Mouse (Mus musculus) intestine, embryonic 14.5 days (tissue): Measurements from ENCODE around the gene Ggt7. TPM values are rescaled to one million over a fixed set of nuclear protein-coding genes. Genes with fewer than 3 reads are reported as not detected.
"Not testable (repeated sequence)": the region's sequence is repeated elsewhere in the genome, so short reads cannot be mapped to it uniquely, and the experiment has no call there.

Source experiments
- ATAC-seq: fragments of 200-750 bp; cut with Nextera tagmentation; replicated peaks from 2 replicates; pipeline ENCODE4 v1.8.0; 2017; ENCODE audit warnings: low read depth, moderate number of reproducible peaks, moderate TSS enrichment, moderate library complexity; ENCODE audit not compliant: low FRiP score, low TSS enrichment
- DNase-seq: peaks from one replicate; pipeline ENCODE4 v3.0.0-alpha.2; 2018; ENCODE audit warnings: low spot score
- H3K27ac ChIP-seq: fragments of 300-500 bp; sonication (generic); 2 replicates; pipeline ENCODE4 v1.5.1; 2014; ENCODE audit warnings: low read depth, mild to moderate bottlenecking, control low read depth
- H3K27me3 ChIP-seq: fragments of 300-500 bp; sonication (generic); replicated peaks from 2 replicates; pipeline ENCODE4 v1.6.1; 2014; ENCODE audit warnings: low read length, control low read depth; ENCODE audit not compliant: control insufficient read depth, insufficient read depth
- H3K36me3 ChIP-seq: fragments of 300-500 bp; sonication (generic); 2 replicates; pipeline ENCODE4 v1.6.1; 2014; ENCODE audit warnings: low read length, control low read depth; ENCODE audit not compliant: control insufficient read depth, insufficient read depth
- H3K4me1 ChIP-seq: fragments of 300-500 bp; sonication (generic); replicated peaks from 2 replicates; pipeline ENCODE4 v1.6.1; 2014; ENCODE audit warnings: low read length, control low read depth, mixed read lengths; ENCODE audit not compliant: control insufficient read depth, insufficient read depth
- H3K4me2 ChIP-seq: fragments of 300-500 bp; sonication (generic); 2 replicates; pipeline ENCODE4 v1.6.1; 2014; ENCODE audit warnings: low read length
- H3K4me3 ChIP-seq: fragments of 300-500 bp; sonication (generic); 2 replicates; pipeline ENCODE4 v1.5.1; 2014; ENCODE audit warnings: low read depth, low read length, control low read depth, mixed read lengths
- H3K9ac ChIP-seq: fragments of 300-500 bp; sonication (generic); 2 replicates; pipeline ENCODE4 v1.6.1; 2014; ENCODE audit warnings: mild to moderate bottlenecking, low read length
- H3K9me3 ChIP-seq: fragments of 300-500 bp; sonication (generic); 2 replicates; pipeline ENCODE4 v1.6.1; 2016; ENCODE audit warnings: low read length, control low read depth; ENCODE audit not compliant: control insufficient read depth
- WGBS: fragments of 180-500 bp; shearing (Covaris S2); extraction: QIAGEN DNeasy Blood & Tissue Kit; methylation state at CpG from one replicate; pipeline ENCODE4 v1.1.7; 2014; 5-methylcytosine and 5-hydroxymethylcytosine counted together
- polyA plus RNA-seq: library from polyadenylated mRNA; unstranded; fragments of >200 nt; fragmentation: Nextera tagmentation; extraction: Ambion mirVana; gene quantifications from 2 replicates; pipeline ENCODE4 v1.2.1, GENCODE M21; 2014

The Ggt7 gene
- polyA plus RNA-seq, 1 experiment from 2014 or later: 3.6 TPM

- H3K27ac ChIP-seq: no peak overlapping the region
- WGBS: 67% methylated on average over 6 of the region's 6 CpGs
- no peak for DNase-seq
- no peaks in the 10 kb centered on the region for H3K4me1 ChIP-seq
- no peaks in the 10 kb centered on the region for H3K36me3 ChIP-seq
- no peak overlapping the region for H3K4me2 ChIP-seq
- ATAC-seq: no peak
- H3K4me3 ChIP-seq: no peak overlapping the region
- H3K9me3 ChIP-seq: no peaks in the 10 kb centered on the region
- H3K9ac ChIP-seq: no peak overlapping the region
- no peaks in the 10 kb centered on the region for H3K27me3 ChIP-seq
Measured at GRCm38 (mm10) chr2:155540822-155541458, 22.9 kb upstream of the Ggt7 start.

- no peak overlapping the region for H3K27ac ChIP-seq
- no peak overlapping the region for H3K9ac ChIP-seq
- no peaks in the 10 kb centered on the region for H3K4me1 ChIP-seq
- H3K9me3 ChIP-seq: no peaks in the 10 kb centered on the region
- DNase-seq (no peak), ATAC-seq (no peak)
- H3K4me2 ChIP-seq: no peak overlapping the region
- no peaks in the 10 kb centered on the region for H3K36me3 ChIP-seq
- H3K27me3 ChIP-seq: no peaks in the 10 kb centered on the region
- no peak overlapping the region for H3K4me3 ChIP-seq
Measured at GRCm38 (mm10) chr2:155539696-155540095, 21.7 kb upstream of the Ggt7 start.

DNA sequence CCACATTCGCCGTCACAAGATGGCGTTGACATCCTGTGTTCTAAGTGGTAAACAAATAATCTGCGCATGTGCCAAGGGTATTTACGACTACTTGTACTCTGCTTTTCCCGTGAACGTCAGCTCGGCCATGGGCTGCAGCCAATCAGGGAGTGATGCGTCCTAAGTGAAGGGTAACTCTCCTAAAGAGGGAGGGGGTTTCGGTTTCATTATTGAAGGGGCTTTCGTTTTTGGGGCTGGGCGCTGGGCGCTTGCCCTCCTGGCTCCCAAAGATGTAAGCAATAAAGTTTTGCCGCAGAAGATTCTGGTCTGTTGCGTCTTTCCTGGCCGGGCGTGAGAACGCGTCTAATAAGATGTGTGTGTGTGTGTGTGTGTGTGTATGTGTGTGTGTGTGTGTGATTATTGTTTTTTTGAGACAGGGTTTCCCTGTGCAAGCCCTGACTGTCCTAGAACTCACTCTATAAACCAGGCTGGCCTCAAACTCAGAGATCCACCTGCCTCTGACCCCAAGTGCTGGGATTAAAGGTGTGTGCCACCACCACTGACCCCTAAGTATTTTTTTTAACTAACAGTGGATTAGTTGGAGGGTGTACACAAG, 20.5 kb upstream of the Ggt7 start:
- H3K4me3 ChIP-seq, H3K4me1 ChIP-seq, H3K9me3 ChIP-seq, ATAC-seq, H3K36me3 ChIP-seq, H3K4me2 ChIP-seq, H3K27me3 ChIP-seq, DNase-seq, H3K9ac ChIP-seq, H3K27ac ChIP-seq: not testable (repeated sequence)
- 68% methylated on average over 14 of the region's 19 CpGs for WGBS

DNA sequence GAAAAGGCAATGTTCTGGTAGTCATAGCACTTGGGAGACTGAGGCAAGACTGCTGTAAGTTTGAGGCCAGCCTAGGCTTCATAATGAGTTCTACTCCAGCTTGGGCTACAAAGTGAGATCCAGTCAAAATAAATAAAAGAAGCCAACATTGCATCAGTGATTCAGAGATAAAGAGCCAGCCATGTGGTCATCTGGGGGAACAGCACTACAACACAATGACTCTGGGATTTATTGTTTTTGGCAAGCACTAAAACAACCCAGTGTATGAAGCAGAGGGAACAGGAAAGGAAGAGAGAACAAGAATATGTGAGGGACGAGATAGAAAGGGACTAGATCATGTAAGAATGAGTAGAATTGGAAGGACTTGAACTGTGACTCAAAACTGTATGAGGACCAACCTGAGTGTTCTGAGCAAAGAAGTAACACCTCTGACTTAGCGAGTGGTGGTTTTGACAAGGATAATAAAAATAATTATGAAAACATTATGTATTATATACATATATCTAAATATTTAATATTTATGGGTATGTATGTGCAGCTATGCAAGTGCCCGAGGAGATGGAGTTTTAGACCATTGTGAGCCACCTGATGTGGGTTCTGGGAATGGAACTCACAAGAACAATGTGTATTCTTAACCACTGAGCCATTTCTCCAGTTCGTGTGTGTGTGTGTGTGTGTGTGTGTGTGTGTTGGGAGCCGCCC, 19.9 kb upstream of the Ggt7 start:
- no peak overlapping the region for H3K9ac ChIP-seq
- ATAC-seq (no peak), DNase-seq (no peak)
- H3K27me3 ChIP-seq: no peaks in the 10 kb centered on the region
- H3K9me3 ChIP-seq: no peaks in the 10 kb centered on the region
- no peaks in the 10 kb centered on the region for H3K36me3 ChIP-seq
- WGBS: 67% methylated on average over 5 of the region's 5 CpGs
- H3K4me1 ChIP-seq: no peaks in the 10 kb centered on the region
- H3K4me2 ChIP-seq: no peak overlapping the region
- H3K4me3 ChIP-seq: no peak overlapping the region
- H3K27ac ChIP-seq: no peak overlapping the region

GRCm38 (mm10) chr2:155536292-155536691, 18.3 kb upstream of the Ggt7 start:
- Histone ChIP-seq H3K4me2 (no peak overlapping the region), H3K9ac (no peak overlapping the region), H3K9me3 (no peaks in the 10 kb centered on the region), H3K27ac (no peak overlapping the region), H3K27me3 (no peaks in the 10 kb centered on the region), H3K4me3 (no peak overlapping the region), H3K36me3 (no peaks in the 10 kb centered on the region), H3K4me1 (no peaks in the 10 kb centered on the region)
- DNase-seq: no peak
- ATAC-seq: no peak

GRCm38 (mm10) chr2:155527367-155527766, 9.3 kb upstream of the Ggt7 start:
- ATAC-seq (no peak), DNase-seq (no peak)
- Histone ChIP-seq H3K27ac (no peak overlapping the region), H3K4me3 (no peak overlapping the region), H3K9me3 (no peaks in the 10 kb centered on the region), H3K4me2 (no peak overlapping the region), H3K36me3 (no peaks in the 10 kb centered on the region), H3K9ac (no peak overlapping the region), H3K27me3 (no peaks in the 10 kb centered on the region), H3K4me1 (no peaks in the 10 kb centered on the region)
- WGBS: 56% methylated on average over 5 of the region's 5 CpGs

GRCm38 (mm10) chr2:155524378-155524777, 6.3 kb upstream of the Ggt7 start:
- H3K27ac ChIP-seq: no peak overlapping the region
- H3K9me3 ChIP-seq: no peaks in the 10 kb centered on the region
- H3K4me2 ChIP-seq: no peak overlapping the region
- DNase-seq (no peak), ATAC-seq (no peak)
- 56% methylated on average over 1 of the region's 1 CpGs for WGBS
- no peaks in the 10 kb centered on the region for H3K36me3 ChIP-seq
- H3K27me3 ChIP-seq: no peaks in the 10 kb centered on the region
- H3K4me3 ChIP-seq: no peak overlapping the region
- no peak overlapping the region for H3K9ac ChIP-seq
- H3K4me1 ChIP-seq: no peaks in the 10 kb centered on the region

DNA sequence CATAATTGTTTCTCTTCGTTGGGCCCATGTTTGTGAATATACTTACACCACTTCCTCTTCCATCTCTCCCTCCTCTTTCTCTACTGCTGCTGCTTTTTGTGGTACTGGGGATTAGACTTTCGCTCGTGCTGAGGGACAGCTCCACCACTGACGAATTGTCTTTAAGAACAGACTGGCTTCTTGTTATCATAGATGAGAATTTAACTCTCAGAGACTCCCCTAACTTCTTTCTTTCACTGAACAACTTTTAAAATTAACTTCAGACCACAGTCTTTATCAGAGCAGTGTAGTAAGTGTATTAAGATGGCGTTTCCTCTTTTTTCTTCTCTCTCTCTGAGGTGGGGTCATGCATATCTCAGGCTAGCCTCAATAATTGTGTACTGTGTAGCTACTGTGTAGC, 5.7 kb upstream of the Ggt7 start:
- Histone ChIP-seq H3K27me3 (no peaks in the 10 kb centered on the region), H3K9ac (no peak overlapping the region), H3K36me3 (no peaks in the 10 kb centered on the region), H3K9me3 (no peaks in the 10 kb centered on the region), H3K27ac (no peak overlapping the region), H3K4me1 (peaks cover 2% of the 10 kb centered on the region; the same call in 1 of the 2 replicates), H3K4me2 (no peak overlapping the region), H3K4me3 (no peak overlapping the region)
- WGBS: 66% methylated on average over 5 of the region's 5 CpGs
- no peak for ATAC-seq
- no peak for DNase-seq
